Mouse (Mus musculus): Measurements from ENCODE around the gene Cd300lg.

DNA sequence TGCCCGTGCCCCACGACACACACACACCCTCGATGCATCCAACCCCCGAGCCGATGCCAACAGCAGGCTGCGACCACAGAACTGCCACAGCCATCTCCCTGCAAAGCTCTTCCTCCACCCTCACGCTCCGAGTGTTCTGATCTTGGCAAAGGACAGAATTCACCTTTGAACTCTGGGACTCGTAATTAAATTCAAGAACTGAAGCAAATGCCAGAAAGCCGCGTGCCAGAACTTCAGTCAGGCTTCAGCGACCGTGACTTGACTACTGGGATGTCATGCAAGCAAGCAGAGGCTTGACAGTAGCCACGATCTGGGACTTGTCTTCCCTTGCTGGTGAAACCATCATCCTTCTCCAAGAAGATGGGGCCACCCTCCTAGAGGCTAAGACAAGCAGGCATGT, 32.4 kb downstream of the Cd300lg start:
- no peak for TF ChIP-seq CTCF (conservative IDR thresholded peaks at IDR 0.05 in 1 of 2, IDR thresholded peaks at IDR 0.05 in 1 of 2; ENCODE audit: low read depth in 2 of 2, low read length in 2 of 2)
- TF ChIP-seq USF1 (IDR thresholded peaks at IDR 0.05; ENCODE audit: low read depth, low read length): no peak
- no peak for TF ChIP-seq MAFK (IDR thresholded peaks at IDR 0.05; ENCODE audit: insufficient replicate concordance, low read length)
- TF ChIP-seq POLR2A (IDR thresholded peaks at IDR 0.05; ENCODE audit: low read depth, low read length): no peak
- no peak for TF ChIP-seq IRF4 (IDR thresholded peaks at IDR 0.05; ENCODE audit: low read depth, low read length)
